Mouse (Mus musculus) kidney, adult 11 months (tissue): Measurements from ENCODE around the gene Spink4.

Experiments used
- DNase-seq: peaks from one replicate; pipeline ENCODE4 v3.0.0; 2022

The Spink4 gene

DNA sequence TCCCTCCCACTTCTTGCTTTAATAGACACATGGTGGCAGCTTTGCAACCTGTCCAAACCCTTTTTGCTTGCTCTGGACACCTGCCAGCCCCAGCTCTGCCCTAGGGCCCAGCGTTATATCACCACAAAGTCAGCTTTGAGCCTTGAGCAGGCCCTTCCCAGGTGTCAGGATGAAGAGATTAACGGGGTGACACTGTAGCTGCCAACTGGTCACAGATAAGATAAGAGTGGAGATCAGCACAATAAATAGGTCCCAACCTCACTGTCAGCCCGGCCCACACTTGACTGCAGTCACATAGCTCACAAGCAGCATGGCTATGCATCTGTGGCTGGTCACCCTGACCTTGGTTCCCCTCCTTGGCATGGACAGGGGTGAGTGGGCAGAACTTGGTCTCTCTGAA, at the start of gene Spink4:
Gene Spink4, plus strand, starts transcription at position 268 of the 400 bp plus-strand sequence.
- peak; percentile 39 for DNase-seq

DNA sequence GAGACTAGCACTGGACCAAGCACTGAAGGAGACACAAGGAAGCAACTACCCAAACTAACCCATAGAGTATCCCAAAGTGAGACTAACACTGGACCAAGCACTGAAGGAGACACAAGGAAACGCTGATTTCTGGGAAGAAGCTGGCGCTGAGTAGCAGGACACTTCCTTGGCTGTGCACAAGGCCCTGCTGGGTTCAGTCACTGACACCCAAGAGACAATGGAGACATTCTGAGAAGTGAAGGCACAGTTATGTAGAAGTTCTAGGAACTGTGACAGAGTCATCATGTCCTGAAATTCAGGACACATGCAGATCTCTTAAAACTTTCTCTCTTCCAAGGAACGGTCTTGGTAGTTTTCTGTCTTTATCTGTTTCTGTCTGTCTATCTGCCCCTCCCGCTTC, 49.6 kb upstream of the Spink4 start:
- no peak for DNase-seq

DNA sequence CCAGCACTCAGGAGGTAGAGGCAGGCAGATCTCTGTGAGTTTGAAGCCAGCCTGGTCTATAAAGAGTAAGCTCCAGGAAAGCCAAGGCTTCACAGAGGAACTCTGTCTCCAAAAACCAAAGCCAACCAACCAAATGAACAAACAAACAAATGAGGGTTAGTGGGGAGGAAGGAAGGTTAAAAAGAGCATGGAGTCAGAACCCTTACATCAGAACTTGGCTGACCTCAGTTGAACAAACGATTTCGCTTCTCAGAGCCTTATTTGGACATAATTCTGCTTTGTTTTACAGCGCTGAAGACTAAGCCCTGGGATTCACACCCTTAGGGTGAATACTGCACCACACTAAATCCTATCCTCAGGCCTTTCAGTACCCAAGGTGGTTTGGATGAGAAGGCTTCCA, 47.7 kb upstream of the Spink4 start:
- DNase-seq, result no peak

DNA sequence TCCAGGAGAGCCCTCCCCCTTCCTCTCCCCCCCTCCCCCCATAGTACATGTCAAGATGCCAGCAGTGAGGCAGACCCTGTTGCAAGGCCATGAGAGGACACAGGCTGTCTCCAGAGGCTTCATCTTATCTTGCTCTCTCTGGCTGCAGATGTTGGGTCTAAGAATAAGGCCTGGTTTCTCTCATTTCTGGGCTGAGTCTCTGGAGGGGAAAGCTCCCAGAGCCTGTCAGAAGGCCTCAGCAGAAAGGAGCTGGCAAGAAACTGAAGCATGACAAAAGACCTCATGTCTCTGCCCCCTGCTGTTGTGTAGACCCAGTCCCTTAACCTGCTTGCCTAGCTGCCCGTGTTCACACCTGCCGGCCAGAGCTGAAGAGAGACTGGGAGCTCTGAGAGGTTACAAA, 46.5 kb upstream of the Spink4 start:
- no peak for DNase-seq

DNA sequence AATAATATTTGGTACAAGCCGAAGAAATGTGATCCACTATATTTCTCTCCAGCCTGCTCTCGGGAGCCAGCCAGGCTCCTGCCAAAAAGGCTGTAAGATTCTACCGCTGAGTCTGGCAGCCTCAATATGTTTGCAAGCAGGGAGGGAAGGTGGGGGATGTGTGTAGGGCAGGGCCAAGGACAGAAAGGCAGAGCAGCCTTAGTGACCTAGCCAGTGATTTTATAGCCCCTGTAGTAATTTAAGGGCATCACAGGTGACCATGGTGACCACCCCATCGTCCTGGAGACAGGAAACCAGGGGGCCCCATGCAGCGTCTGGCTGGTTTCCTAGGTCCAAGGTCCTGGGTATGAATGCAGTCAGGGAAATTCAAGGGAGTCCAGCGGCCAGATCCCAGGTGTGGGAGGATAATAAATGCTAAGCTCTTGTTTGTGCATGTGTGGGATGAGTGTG, 45.7 kb upstream of the Spink4 start:
- peak; percentile 53 for DNase-seq

DNA sequence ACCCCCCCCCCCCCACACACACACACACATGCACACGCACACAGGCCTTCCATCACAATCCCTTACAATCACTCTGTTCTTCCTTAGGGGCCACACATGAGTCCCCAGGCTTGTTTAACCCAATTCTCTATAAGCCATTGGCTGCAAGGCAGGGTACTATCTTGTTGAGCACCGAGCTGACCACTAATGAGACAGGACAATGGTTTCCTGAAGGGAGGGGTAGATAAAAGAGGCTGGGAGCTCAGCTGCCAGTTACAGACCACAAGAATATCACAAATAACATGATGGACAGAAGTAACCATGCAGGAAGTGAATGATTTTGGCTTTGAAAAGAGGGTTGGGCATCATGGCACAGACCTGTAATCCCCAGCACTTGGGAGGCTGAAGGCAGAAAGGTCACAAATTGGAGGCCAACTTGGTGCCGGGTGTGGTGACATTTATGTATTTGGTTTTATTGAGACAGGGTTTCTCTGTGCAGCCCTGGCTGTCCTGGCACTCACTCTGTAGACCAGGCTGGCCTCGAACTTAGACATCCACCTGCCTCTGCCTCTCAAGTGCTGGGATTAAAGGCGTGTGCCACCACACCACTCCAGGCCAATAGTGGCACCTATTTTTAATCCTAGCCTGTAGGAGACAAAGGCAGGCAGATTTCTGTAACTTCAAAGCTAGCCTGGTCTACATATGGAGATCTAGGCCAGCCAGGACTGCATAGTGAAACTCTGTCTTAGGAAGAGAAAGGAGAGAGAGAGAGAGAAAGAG, 44.9 kb upstream of the Spink4 start:
- no peak for DNase-seq

DNA sequence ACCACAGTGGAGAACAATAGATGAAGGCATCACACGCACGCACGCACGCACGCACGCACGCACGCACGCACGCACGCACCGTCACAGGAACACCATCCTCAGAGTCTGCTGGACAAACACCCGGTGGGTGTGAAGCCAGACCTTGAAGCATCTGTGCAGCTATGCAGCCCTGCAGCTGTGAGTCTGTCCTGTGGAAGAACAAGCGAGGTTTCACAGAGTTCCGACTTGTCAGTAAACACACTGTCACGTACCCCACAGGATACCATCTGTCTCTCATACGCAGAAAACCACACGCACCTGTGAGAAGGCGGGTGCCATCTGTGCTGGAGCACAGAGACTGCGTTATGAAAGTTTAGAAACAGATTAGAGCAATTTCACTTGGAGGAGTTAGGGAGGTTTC, 44.0 kb upstream of the Spink4 start:
- DNase-seq, result no peak

DNA sequence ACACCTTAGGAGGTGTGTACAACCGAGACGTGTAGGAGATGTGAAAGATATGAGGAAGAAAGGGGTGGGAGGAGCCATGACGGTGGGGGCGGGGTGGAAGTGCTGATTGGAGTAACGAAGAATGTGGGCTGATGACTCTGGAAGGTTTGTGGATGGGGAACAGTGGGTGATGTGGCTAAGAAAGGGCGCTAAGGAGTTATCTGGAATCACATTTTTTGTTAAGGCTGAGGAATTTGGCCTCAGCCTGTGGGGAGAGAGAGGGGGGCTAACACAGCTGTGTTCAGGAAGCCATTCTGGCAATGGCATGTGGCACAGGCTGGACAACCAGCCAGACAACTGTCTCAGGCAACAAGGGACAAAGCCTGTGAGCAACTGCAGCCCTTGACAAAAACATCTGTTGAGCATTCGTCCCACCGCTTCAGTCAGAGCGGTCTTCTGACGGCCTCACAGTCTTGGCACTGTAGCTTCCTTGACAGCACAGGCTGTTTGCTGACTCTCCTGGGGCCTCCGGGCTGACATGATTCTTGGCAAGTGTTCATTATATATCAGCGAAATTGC, 43.0 kb upstream of the Spink4 start:
- DNase-seq, result peak; percentile 37

DNA sequence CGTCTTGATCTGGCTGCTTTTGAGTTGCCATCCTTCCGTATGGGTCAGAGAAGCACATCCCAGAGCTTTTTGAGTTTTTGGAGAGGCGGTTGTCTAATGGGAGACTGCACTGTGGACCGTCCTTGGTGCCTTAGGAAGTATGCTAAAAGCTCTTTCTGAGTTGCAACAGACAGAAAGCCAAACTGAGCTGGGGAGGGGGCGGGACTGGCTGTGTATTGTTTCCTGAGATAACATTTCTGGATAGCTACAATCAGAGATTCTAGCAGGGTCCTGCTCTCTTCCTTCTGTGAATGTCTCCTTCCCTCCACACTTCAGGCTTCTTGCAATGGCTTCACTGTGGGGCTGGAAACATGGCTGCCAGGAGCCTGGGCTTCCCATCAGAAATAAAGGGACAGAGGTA, 42.3 kb upstream of the Spink4 start:
- no peak for DNase-seq

DNA sequence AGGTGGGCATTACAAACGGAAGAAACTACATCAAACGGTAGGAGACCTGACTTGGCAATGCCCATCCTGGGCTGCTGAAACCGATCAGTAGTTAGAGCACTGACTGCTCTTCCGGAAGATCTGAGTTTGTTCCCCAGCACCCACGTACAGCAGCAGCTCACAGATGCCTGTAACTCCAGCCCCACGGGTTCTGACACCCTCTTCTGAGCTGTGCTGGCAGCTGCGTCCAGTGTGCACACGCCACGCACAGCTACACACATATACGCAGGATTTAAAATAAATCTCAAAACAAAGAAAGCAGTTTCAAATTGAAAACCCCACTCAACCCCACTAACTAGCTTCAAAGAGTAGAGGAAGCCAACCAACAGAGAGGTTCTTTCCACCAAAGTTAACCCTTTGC, 36.7 kb upstream of the Spink4 start:
- DNase-seq, result no peak

DNA sequence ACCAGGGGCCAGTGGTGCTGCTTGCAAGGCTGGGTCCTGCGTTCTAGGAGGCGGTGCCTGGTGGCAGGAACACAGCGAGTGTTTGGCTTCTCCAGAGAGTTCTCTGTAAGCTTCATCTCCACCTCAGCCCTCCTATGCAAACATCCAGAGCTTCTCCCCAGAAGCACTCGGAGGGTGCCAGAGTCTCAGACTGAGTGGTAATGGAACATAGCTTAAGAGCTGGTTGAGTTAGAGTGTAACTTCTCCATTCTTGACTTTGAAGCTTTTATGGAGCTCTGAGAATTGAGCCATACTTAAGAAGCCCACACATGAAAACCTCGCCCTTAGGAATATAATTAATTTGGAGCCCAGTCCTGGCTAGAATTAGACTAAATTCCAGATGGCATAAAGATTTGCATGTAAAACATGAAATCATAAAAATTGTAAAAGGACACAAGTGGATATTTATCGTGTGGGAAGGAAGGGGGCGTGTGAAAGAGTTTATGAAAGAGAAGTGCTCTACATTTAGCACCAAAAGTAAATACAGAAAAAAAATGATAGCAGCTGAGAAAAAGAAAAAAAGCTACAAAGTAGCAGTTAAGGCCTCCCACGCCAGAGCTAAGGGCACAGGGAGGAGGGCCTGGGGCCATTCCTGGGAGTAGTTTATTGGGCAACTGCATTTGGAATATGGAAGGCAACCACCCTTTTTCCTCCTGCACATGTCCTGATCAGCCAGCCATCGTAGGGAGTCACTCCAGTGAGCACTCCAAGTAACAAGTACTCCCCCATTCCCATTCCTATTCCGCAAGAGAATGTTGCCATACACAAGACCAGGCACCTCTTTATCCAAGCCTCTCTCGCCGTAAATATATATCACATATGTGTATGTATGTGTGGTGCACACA, 35.3 kb upstream of the Spink4 start:
- DNase-seq, result no peak

DNA sequence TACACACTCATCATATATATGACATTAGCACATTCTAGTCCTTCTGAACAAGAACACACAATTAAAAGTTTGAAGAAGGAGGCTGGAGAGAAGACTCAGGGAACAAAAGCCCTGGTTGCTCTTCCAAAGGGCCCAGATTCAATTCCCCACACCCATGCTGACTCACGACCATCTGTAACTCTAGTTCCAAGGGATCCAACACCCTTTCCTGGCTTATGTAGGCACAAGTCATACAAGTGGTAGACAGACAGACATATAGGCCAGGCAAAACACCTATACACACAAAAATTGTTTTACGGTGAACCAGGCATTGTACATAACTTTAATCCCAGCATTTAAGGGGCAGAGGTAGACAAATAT, 34.7 kb upstream of the Spink4 start:
- DNase-seq, result no peak

DNA sequence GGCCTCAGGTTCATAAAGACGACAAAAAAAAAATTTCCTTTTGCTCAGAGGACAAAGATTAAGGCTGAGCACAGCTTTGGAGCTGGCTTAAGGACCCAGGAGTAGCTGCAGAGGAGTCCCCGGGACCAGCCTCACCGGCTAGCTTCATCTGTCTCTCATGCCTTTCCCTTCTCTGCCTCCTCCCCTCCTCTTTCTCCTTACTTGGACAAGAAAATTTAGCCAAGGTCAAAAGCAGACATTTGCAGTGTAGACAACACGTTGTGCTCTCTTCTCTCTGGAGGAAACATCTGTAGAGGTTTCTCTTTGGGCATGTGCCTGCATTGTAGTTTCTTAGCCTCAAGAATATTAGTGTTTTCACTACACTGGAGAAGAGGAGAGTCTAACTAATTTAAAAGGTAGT, 34.0 kb upstream of the Spink4 start:
- no peak for DNase-seq

DNA sequence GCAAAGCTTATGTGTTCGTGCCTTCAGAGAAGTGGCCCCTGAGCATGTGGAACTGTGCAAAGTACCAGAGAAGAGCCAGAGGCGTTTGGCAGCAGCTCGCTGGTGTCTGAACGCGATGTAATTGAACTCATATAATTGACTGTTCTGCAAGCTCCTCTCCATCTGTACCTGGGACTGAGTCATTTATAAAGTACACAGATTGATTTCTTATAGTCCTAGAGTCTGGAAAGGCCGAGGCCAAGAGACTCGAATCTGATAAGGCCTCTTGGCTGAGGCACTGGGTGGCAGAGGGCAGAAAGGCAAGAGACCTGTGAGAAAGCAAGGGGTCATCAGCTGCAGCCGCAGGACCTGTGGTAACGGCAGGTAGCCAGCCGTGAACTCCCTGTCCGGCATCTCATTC, 31.0 kb upstream of the Spink4 start:
- no peak for DNase-seq

DNA sequence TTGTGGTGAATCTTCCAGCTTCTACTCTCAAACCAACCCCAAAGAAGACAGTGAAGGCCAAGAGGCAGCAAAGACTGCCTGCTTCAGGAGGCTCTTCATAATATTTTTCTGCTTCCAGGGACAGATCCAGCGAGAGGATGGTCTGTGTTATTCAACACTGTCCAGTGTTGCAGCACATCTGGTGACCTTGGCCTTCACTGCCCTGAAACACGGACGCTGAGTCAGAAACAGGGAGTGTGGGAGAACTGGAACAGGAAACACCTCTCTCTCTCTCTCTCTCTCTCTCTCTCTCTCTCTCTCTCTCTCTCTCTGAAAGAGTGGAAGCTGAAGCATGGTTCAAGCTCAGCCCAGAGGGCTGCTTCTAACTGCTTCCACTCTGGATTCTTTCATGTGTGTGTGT, 30.6 kb upstream of the Spink4 start:
- DNase-seq, result no peak

DNA sequence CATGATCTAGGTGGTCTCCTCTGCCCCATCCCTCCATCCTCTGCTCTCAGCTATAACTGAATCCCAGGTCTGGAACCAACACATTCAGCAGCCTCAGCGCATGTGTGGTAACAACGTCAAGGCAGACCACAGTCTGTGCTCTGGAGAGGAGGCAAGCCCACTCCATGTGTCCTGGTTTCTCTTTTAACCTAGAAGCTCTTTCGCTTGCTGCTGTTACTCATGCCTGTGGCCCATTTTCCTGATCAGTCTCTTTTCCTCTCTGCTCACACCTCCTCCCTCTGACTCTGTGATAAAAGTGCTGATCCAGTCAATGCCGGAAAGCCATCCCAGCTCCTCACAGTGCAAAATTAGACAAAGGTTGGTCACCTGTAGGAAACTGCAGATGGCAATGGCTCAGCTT, 29.9 kb upstream of the Spink4 start:
- no peak for DNase-seq

DNA sequence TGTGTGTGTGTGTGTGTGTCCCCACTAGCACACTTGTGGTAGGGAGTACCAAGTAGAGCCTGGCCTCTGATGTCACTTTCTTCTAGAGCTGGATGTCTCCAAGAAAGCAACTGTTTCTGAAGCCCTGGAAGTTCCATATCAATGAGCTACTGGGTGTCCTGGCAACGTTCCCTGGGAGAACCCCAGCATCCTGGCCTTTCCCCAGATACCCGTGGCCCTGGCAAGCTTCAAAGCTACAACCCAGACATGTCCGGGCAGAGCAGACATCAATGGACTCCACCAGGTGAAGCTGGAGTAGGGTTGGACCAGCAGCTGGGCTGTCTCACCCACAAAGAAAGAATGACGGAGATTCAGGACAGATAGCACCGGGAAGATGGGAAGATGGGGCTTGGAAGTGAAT, 28.6 kb upstream of the Spink4 start:
- no peak for DNase-seq

DNA sequence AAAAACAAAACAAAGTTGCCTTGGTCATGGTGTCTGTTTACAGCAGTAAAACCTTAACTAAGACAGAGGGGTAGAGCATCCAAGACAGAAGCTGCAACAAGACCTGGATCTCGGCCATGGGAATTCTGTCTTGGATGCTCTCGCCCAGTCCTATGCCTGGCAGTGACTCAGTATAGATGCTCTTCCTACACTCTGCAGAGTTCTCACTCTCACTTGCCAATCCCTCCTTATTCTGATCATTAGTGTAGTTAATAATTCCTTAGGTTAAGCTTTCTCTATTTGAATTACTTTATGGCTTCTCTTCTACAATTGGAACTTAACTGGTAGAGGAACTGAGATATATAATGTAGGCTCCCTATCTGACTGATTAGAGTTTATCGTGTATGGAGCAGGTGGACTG, 24.7 kb upstream of the Spink4 start:
- no peak for DNase-seq

DNA sequence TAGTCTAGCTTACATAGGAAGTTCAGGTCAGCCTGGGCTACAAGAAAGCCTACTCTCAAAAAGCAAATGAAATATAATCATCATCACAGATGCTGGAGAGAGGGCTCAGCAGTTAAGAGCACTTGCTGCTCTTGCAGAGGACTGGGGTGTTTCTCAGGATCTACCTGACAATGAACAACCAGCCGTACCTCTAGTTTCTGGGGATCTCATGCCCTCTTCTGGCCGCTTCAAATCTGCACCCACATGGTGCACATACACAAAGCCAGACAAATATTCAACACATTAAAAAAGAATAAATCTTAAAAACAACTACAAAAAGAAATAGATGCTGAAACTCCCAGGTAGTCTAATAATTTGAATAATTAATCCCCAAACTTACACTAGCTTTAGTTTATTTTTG, 24.2 kb upstream of the Spink4 start:
- no peak for DNase-seq

DNA sequence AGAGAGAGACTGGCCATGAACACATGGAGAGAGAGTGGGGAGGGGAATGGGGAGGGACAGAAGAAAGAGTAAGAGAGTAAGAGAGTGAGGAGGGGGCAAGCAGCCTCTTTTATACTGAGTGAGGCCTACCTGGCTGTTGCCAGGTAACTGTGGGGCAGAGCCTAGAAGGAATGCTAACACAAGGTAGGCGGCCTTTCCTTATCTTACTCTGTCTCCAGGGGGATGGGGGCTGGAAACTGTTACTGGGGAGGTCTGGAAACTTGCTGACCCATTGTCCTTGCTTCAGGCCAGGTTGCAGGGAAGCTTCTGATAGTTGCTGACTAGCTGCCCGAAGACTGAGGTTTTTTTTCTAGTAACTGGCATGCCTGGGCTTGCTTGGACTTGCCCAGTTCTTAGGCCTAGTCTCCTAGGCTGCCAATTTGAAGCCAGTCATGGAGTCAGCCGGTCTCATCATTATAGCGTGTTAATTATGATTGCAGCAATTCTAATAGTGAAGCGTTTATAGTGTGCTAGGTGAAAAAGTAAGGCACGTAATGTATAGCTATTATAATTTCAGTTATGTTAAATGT, 21.3 kb upstream of the Spink4 start:
- DNase-seq, result no peak

DNA sequence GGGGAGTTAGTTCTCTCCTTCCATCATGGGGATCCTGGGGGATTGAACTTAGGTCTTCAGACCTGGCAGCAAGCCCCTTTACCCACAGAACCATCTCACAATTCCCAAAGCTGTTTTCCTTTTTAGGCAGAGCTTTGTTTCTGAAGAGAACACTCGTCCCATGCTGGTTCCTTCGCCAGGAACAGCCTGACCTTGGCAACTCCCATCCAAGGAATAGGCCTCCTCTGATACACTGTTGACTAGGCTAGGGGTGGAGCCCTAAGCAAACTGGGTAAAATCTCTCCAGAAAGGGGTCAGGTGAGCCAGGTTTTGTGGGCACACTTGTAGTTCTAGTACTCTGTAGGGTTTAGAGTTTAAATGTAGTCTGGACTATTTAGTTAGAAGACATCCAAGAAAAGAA, 20.6 kb upstream of the Spink4 start:
- no peak for DNase-seq

DNA sequence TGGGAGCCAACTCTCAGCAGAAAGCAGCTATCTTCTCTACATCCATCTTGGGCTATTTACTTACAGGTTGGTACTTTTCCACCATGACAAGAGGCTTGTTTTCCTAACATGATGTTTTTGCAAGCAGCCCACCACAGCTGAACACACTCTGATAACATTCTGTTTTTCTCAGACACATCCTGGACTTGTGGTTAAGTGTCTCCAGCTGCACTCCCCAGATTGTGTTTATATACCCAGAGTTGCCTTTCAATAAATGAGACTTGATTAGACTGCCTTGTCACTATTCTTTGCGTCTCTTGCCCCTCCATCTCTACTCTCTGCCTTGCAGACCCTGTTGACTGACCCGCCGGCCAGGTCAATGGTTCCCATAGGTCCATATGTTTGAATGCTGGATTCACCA, 19.8 kb upstream of the Spink4 start:
- no peak for DNase-seq

DNA sequence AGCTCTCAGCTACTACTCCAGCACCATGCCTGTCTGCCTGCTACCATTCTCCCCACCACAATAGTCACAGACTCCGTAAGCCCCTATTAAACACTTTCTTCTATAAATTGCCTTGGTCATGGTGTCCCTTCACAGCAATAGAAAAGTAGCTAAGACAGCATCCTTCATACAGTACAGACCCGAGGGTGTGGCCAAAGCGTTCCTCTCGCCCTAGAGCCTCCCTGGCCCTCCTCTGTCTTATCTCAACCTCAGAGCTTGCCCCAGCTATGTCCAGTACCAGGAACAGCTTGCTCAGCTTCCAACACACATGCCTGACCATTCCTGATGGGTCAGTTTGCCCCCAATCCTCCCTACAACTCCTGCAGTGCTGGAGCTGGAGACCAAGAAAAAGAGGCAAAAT, 19.2 kb upstream of the Spink4 start:
- DNase-seq, result no peak

DNA sequence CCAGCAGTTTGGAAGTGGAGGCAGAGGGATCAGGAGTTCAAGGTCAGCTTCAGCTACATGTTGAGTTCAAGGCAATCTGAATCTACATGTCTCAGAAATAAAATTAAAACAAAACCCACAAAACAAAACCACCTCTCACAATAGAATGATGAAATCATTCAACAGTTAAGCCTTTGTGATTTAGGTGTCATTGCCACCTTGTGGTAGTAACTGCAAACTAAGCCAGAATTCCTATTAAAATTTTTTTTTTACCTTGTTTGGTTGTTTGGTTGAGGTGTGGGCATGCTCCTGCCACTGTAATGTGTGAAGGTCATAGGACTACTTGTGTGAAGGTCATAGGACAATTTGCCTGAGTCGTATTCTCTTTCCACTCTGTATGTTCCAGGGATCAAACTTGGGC, 13.6 kb upstream of the Spink4 start:
- DNase-seq, result no peak
